Mouse (Mus musculus): Measurements from ENCODE around the gene Tmem268.

The Tmem268 gene

GRCm38 (mm10) chr4:63555111-63555510 lies 3.5 kb upstream of the Tmem268 start:
- no peak for DNase-seq (ENCODE audit: low spot score in 2 of 2)

- no peak for DNase-seq (ENCODE audit: low spot score in 2 of 2)
These were observed 1.9 kb upstream of the Tmem268 start for GRCm38 (mm10) chr4:63556665-63557064.

GRCm38 (mm10) chr4:63557124-63558059 lies 1.2 kb upstream of the Tmem268 start:
- DNase-seq (ENCODE audit: low spot score in 2 of 2) = no peak

- no peak for DNase-seq (ENCODE audit: low spot score in 2 of 2)
These were observed 631 bp downstream of the Tmem268 start for GRCm38 (mm10) chr4:63559127-63559697.

GRCm38 (mm10) chr4:63560079-63560478 lies 1.5 kb downstream of the Tmem268 start:
- DNase-seq (ENCODE audit: low spot score in 2 of 2) = no peak

GRCm38 (mm10) chr4:63561861-63562675 lies 3.5 kb downstream of the Tmem268 start:
- peak in 1 of 2 experiments; percentile 25 for DNase-seq (ENCODE audit: low spot score in 2 of 2)

- no peak for DNase-seq (ENCODE audit: low spot score in 2 of 2)
These were observed 4.2 kb downstream of the Tmem268 start for GRCm38 (mm10) chr4:63562742-63563141.

- DNase-seq (ENCODE audit: low spot score in 2 of 2) = no peak
These were observed 9.3 kb downstream of the Tmem268 start for GRCm38 (mm10) chr4:63567712-63568390.

GRCm38 (mm10) chr4:63569322-63569721 lies 10.7 kb downstream of the Tmem268 start:
- no peak for DNase-seq (ENCODE audit: low spot score in 2 of 2)

- DNase-seq (ENCODE audit: low spot score in 2 of 2) = no peak
These were observed 11.7 kb downstream of the Tmem268 start for GRCm38 (mm10) chr4:63570208-63570781.

GRCm38 (mm10) chr4:63572621-63573020 lies 14.0 kb downstream of the Tmem268 start:
- DNase-seq (ENCODE audit: low spot score in 2 of 2) = no peak

- no peak for DNase-seq (ENCODE audit: low spot score in 2 of 2)
These were observed 21.1 kb downstream of the Tmem268 start for GRCm38 (mm10) chr4:63579649-63580048.

- DNase-seq (ENCODE audit: low spot score in 2 of 2) = no peak
These were observed 21.5 kb downstream of the Tmem268 start for GRCm38 (mm10) chr4:63580078-63580477.

- no peak for DNase-seq (ENCODE audit: low spot score in 2 of 2)
These were observed 24.0 kb downstream of the Tmem268 start for GRCm38 (mm10) chr4:63582580-63582979.

GRCm38 (mm10) chr4:63585216-63585615 lies 26.6 kb downstream of the Tmem268 start:
- no peak for DNase-seq (ENCODE audit: low spot score in 2 of 2)

- DNase-seq (ENCODE audit: low spot score in 2 of 2) = no peak
These were observed 27.7 kb downstream of the Tmem268 start for GRCm38 (mm10) chr4:63586240-63586639.

- DNase-seq (ENCODE audit: low spot score in 2 of 2) = no peak
These were observed 31.4 kb downstream of the Tmem268 start for GRCm38 (mm10) chr4:63589987-63590386.

- DNase-seq (ENCODE audit: low spot score in 2 of 2) = no peak
These were observed 32.0 kb downstream of the Tmem268 start for GRCm38 (mm10) chr4:63590538-63590937.

GRCm38 (mm10) chr4:63594459-63595110 lies 36.0 kb downstream of the Tmem268 start:
- DNase-seq (ENCODE audit: low spot score in 2 of 2) = peak; percentile 43 to 48

- no peak for DNase-seq (ENCODE audit: low spot score in 2 of 2)
These were observed 36.7 kb downstream of the Tmem268 start for GRCm38 (mm10) chr4:63595259-63595658.

GRCm38 (mm10) chr4:63596010-63596409 lies 37.4 kb downstream of the Tmem268 start:
- DNase-seq (ENCODE audit: low spot score in 2 of 2) = no peak

Measured in heart, adult 9 months (tissue).